Mouse (Mus musculus): ENCODE measurements at regions not wholly inside any gene's neighbourhood (a gene's known extent, or its start where the extent isn't known, plus 50 kb on each side); places are given as distances from the start of the nearest gene placed in this dataset.

GRCm38 (mm10) chr7:73865086-73865485 lies 125.0 kb downstream of the Fam174b start:
- TF ChIP-seq CTCF (IDR thresholded peaks at IDR 0.05; ENCODE audit: control insufficient read depth, insufficient read depth, insufficient replicate concordance, low read depth, low read length), result no peak
- no peak for TF ChIP-seq POLR2A (IDR thresholded peaks at IDR 0.05; ENCODE audit: control insufficient read depth, low read depth, low read length)
